Mouse (Mus musculus): ENCODE data around the gene Baat.
"Not testable (repeated sequence)": the region's sequence is repeated elsewhere in the genome, so short reads cannot be mapped to it uniquely, and the experiment has no call there.

The Baat gene

GRCm38 (mm10) chr4:49480896-49481295, 25.5 kb downstream of the Baat start:
- DNase-seq: no peak

GRCm38 (mm10) chr4:49480104-49480760, 26.1 kb downstream of the Baat start:
- peak; percentile 27 for DNase-seq

- DNase-seq: not testable (repeated sequence)
Measured at GRCm38 (mm10) chr4:49479035-49479434, 27.3 kb downstream of the Baat start.

- peak; percentile 49 for DNase-seq
Measured at GRCm38 (mm10) chr4:49478118-49478877, 28.1 kb downstream of the Baat start.

GRCm38 (mm10) chr4:49474583-49474982, 31.8 kb downstream of the Baat start:
- DNase-seq: no peak

- DNase-seq: peak; percentile 29
Measured at GRCm38 (mm10) chr4:49473435-49474100, 32.8 kb downstream of the Baat start, which contains the start of gene Acnat1. Gene Acnat1, minus strand, starts transcription at chr4:49473912.

- no peak for DNase-seq
Measured at GRCm38 (mm10) chr4:49469435-49470151, 36.8 kb downstream of the Baat start.

GRCm38 (mm10) chr4:49467360-49467759, 39.0 kb downstream of the Baat start:
- no peak for DNase-seq

GRCm38 (mm10) chr4:49456171-49456570, 50.2 kb downstream of the Baat start:
- DNase-seq: no peak

GRCm38 (mm10) chr4:49451848-49452551, 54.4 kb downstream of the Baat start:
- DNase-seq: no peak

- DNase-seq: not testable (repeated sequence)
Measured at GRCm38 (mm10) chr4:49451133-49451847, 55.1 kb downstream of the Baat start.

Data from kidney, postnatal 10 days (tissue).